In the genomic region with DNA sequence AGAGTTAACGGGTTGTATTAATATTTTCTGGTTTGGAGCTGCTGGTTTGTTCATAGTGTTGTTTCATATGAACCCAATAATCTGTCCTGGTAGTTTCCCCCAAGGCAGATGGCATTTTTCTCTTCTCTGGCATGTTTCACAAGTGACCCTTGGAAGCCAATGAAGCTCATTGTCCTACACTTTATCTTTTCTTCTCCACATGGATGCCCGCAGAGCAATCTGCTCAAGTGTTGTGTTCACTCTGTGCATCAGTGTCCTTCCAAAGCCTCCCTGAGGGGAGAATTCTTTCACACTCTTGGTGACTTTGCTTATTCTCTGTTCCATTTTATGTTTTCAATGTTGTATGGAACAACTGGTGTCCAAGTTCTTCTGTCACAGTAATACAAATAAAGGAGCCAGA, we compare ENCODE assay signal across 30 mouse cellular contexts.
DNase-seq lines count a peak whose midpoint lies in the region; ATAC-seq and TF ChIP-seq lines count a peak whose summit lies in the region.
"Had no signal": no experiment of that assay in that cellular context is flagged by ENCODE, and none has a peak within 500 bp of the region (broad histone marks: within the 10 kb centered on the region; RNA-seq: fewer than 3 reads in every experiment).

No protein-coding gene starts in this region.

- 83% methylated on average over 2 of the region's 2 CpGs for WGBS in midbrain, postnatal 0 days
- 97% methylated on average over 2 of the region's 2 CpGs for WGBS in midbrain, embryonic 10.5 days
- 30% methylated on average over 2 of the region's 2 CpGs for WGBS in cerebellum, adult 2 months
- 87% methylated on average over 2 of the region's 2 CpGs for WGBS in hindbrain, embryonic 12.5 days

- no peaks in the 10 kb centered on the region for H3K36me3 ChIP-seq in midbrain, postnatal 0 days (ENCODE audit: insufficient read depth, low read length)
- H3K36me3 ChIP-seq in midbrain, embryonic 10.5 days = no peaks in the 10 kb centered on the region
- H3K36me3 ChIP-seq in hindbrain, embryonic 12.5 days = no peaks in the 10 kb centered on the region
- H3K36me3 ChIP-seq: embryonic facial prominence, embryonic 12.5 days; G1E; heart, embryonic 13.5 days; hindbrain, embryonic 15.5 days; kidney, embryonic 15.5 days; limb, embryonic 13.5 days; lung, embryonic 15.5 days; midbrain, embryonic 12.5 days; neural tube, embryonic 13.5 days had no signal

- no peak overlapping the region for H3K9ac ChIP-seq in midbrain, postnatal 0 days (replicated peaks; ENCODE audit: low read length, poor library complexity, severe bottlenecking)
- H3K9ac ChIP-seq in hindbrain, embryonic 12.5 days = no peak overlapping the region
- H3K9ac ChIP-seq: embryonic facial prominence, embryonic 12.5 days; heart, embryonic 13.5 days; hindbrain, embryonic 15.5 days; kidney, embryonic 15.5 days; limb, embryonic 13.5 days; lung, embryonic 15.5 days; midbrain, embryonic 12.5 days; neural tube, embryonic 13.5 days had no signal

- peak; percentile 0 for DNase-seq in midbrain, postnatal 0 days (ENCODE audit: low spot score)
- no peak for DNase-seq in midbrain, embryonic 10.5 days (ENCODE audit: low spot score)
- peak; percentile 25 to 55 for DNase-seq in cerebellum, adult 2 months
- peak; percentile 3 to 15 for DNase-seq in cerebellum, postnatal 14 days
- no peak for DNase-seq in kidney, postnatal 10 days
- no peak for DNase-seq in frontal cortex, postnatal 10 days (ENCODE audit: low spot score in 2 of 2)
- DNase-seq: adrenal gland, postnatal 25 days; gastrocnemius, adult 2 months; heart, adult 2 months; heart, postnatal 10 days; kidney, adult 18-20 months; kidney, postnatal 36 days; right cerebral cortex, adult 18-20 months; spleen, adult 18-20 months; thymus, postnatal 25 days had no signal

- H3K27ac ChIP-seq in midbrain, postnatal 0 days (ENCODE audit: low read depth, low read length) = no peak overlapping the region
- H3K27ac ChIP-seq in midbrain, embryonic 10.5 days (replicated peaks) = no peak overlapping the region
- no peak overlapping the region for H3K27ac ChIP-seq in cerebellum, adult 2 months (ENCODE audit: insufficient read depth, low read length)
- no peak overlapping the region for H3K27ac ChIP-seq in hindbrain, embryonic 12.5 days
- H3K27ac ChIP-seq: embryonic facial prominence, embryonic 12.5 days; gastrocnemius, adult 2 months; heart, adult 2 months; heart, embryonic 13.5 days; hindbrain, embryonic 15.5 days; kidney, embryonic 15.5 days; layer of hippocampus, adult 2 months; left cerebral cortex, adult 2 months; limb, embryonic 13.5 days; lung, embryonic 15.5 days; midbrain, embryonic 12.5 days; neural tube, embryonic 13.5 days had no signal

- no peak overlapping the region for H3K4me3 ChIP-seq in midbrain, postnatal 0 days (ENCODE audit: low read depth, low read length)
- H3K4me3 ChIP-seq in midbrain, embryonic 10.5 days = no peak overlapping the region
- no peak overlapping the region for H3K4me3 ChIP-seq in cerebellum, adult 2 months (replicated peaks; ENCODE audit: insufficient read depth, low read depth, low read length)
- H3K4me3 ChIP-seq in hindbrain, embryonic 12.5 days = no peak overlapping the region
- H3K4me3 ChIP-seq: embryonic facial prominence, embryonic 12.5 days; gastrocnemius, adult 2 months; heart, adult 2 months; heart, embryonic 13.5 days; hindbrain, embryonic 15.5 days; kidney, embryonic 15.5 days; layer of hippocampus, adult 2 months; left cerebral cortex, adult 2 months; limb, embryonic 13.5 days; lung, embryonic 15.5 days; midbrain, embryonic 12.5 days; neural tube, embryonic 13.5 days had no signal

- no peak for TF ChIP-seq POLR2A in cerebellum, adult 2 months (IDR thresholded peaks at IDR 0.05; ENCODE audit: borderline replicate concordance, insufficient read depth, low read length)

- no peak overlapping the region for H3K4me2 ChIP-seq in midbrain, postnatal 0 days (ENCODE audit: low read depth, low read length, poor library complexity, severe bottlenecking)
- no peak overlapping the region for H3K4me2 ChIP-seq in hindbrain, embryonic 12.5 days (replicated peaks)
- H3K4me2 ChIP-seq: embryonic facial prominence, embryonic 12.5 days; heart, embryonic 13.5 days; hindbrain, embryonic 15.5 days; kidney, embryonic 15.5 days; limb, embryonic 13.5 days; liver, embryonic 11.5 days; lung, embryonic 15.5 days; midbrain, embryonic 12.5 days; neural tube, embryonic 13.5 days had no signal

- no peaks in the 10 kb centered on the region for H3K4me1 ChIP-seq in midbrain, postnatal 0 days (ENCODE audit: insufficient read depth, low read length)
- H3K4me1 ChIP-seq in midbrain, embryonic 10.5 days = peaks cover 5% of the 10 kb centered on the region
- H3K4me1 ChIP-seq in cerebellum, adult 2 months (ENCODE audit: control insufficient read depth, insufficient read depth, low read length) = no peaks in the 10 kb centered on the region; the same call in 1 of the 2 replicates
- no peaks in the 10 kb centered on the region for H3K4me1 ChIP-seq in hindbrain, embryonic 12.5 days
- H3K4me1 ChIP-seq: embryonic facial prominence, embryonic 12.5 days; heart, embryonic 13.5 days; hindbrain, embryonic 15.5 days; kidney, embryonic 15.5 days; limb, embryonic 13.5 days; lung, embryonic 15.5 days; midbrain, embryonic 12.5 days; neural tube, embryonic 13.5 days had no signal

- no peak for ATAC-seq in midbrain, postnatal 0 days (ENCODE audit: low FRiP score)
- ATAC-seq in hindbrain, embryonic 12.5 days (ENCODE audit: low FRiP score) = no peak
- ATAC-seq: forebrain, embryonic 14.5 days; Patski had no signal

- TF ChIP-seq CTCF in midbrain, postnatal 0 days (IDR thresholded peaks at IDR 0.05) = no peak
- TF ChIP-seq CTCF in cerebellum, adult 2 months (IDR thresholded peaks at IDR 0.05; ENCODE audit: borderline replicate concordance, insufficient read depth, low read depth, low read length) = no peak

- no peaks in the 10 kb centered on the region for H3K27me3 ChIP-seq in midbrain, postnatal 0 days (ENCODE audit: insufficient read depth, low read length)
- H3K27me3 ChIP-seq in midbrain, embryonic 10.5 days (ENCODE audit: low read depth, poor library complexity, severe bottlenecking) = no peaks in the 10 kb centered on the region
- H3K27me3 ChIP-seq in cerebellum, adult 2 months (ENCODE audit: control insufficient read depth, insufficient read depth, low read length) = no peaks in the 10 kb centered on the region
- no peaks in the 10 kb centered on the region for H3K27me3 ChIP-seq in hindbrain, embryonic 12.5 days
- H3K27me3 ChIP-seq: embryonic facial prominence, embryonic 12.5 days; heart, embryonic 13.5 days; hindbrain, embryonic 15.5 days; kidney, embryonic 15.5 days; limb, embryonic 13.5 days; lung, embryonic 15.5 days; midbrain, embryonic 12.5 days; neural tube, embryonic 13.5 days had no signal

- H3K9me3 ChIP-seq in midbrain, postnatal 0 days (ENCODE audit: low read length) = no peaks in the 10 kb centered on the region
- no peaks in the 10 kb centered on the region for H3K9me3 ChIP-seq in midbrain, embryonic 10.5 days (replicated peaks)
- H3K9me3 ChIP-seq in hindbrain, embryonic 12.5 days (replicated peaks) = no peaks in the 10 kb centered on the region
- H3K9me3 ChIP-seq: embryonic facial prominence, embryonic 12.5 days; G1E; heart, embryonic 13.5 days; hindbrain, embryonic 15.5 days; kidney, embryonic 15.5 days; limb, embryonic 13.5 days; lung, embryonic 15.5 days; midbrain, embryonic 12.5 days; neural tube, embryonic 13.5 days had no signal

Comparison
In these comparisons a context has a peak if more than half of its experiments do, and no peak if none do; other contexts are left out.
1. DNase-seq: peak in midbrain, postnatal 0 days (single experiment), cerebellum, adult 2 months (2 of 2) and cerebellum, postnatal 14 days (2 of 2); none in midbrain, embryonic 10.5 days (single experiment), kidney, postnatal 10 days (single experiment) and frontal cortex, postnatal 10 days (0 of 2).